Mouse (Mus musculus) T-cell, adult 2 months (primary cell): ENCODE data around the gene Enpp1.

ENCODE experiments used
- DNase-seq: peaks from one replicate; pipeline ENCODE4 v3.0.0; 2022; ENCODE audit warnings: low spot score

The Enpp1 gene

GRCm38 (mm10) chr10:24711480-24712366, at the start of gene Enpp1:
TSS of gene Enpp1 (minus strand) at chr10:24712159.
- peak; percentile 64 for DNase-seq

GRCm38 (mm10) chr10:24758326-24758915, 46.5 kb upstream of the Enpp1 start:
- peak; percentile 6 for DNase-seq

- DNase-seq = no peak
Measured at GRCm38 (mm10) chr10:24754874-24755540, 43.0 kb upstream of the Enpp1 start.

- peak; percentile 83 for DNase-seq
Measured at GRCm38 (mm10) chr10:24754251-24754835, 42.4 kb upstream of the Enpp1 start.

- DNase-seq = peak; percentile 66
Measured at GRCm38 (mm10) chr10:24753536-24754250, 41.7 kb upstream of the Enpp1 start.

- DNase-seq = no peak
Measured at GRCm38 (mm10) chr10:24742950-24743487, 31.1 kb upstream of the Enpp1 start.

- DNase-seq = no peak
Measured at GRCm38 (mm10) chr10:24741229-24742198, 29.6 kb upstream of the Enpp1 start.

GRCm38 (mm10) chr10:24739171-24739570, 27.2 kb upstream of the Enpp1 start:
- no peak for DNase-seq

GRCm38 (mm10) chr10:24738456-24738855, 26.5 kb upstream of the Enpp1 start:
- no peak for DNase-seq

- no peak for DNase-seq
Measured at GRCm38 (mm10) chr10:24735027-24735777, 23.2 kb upstream of the Enpp1 start.

GRCm38 (mm10) chr10:24727478-24727877, 15.5 kb upstream of the Enpp1 start:
- no peak for DNase-seq

- no peak for DNase-seq
Measured at GRCm38 (mm10) chr10:24725197-24725596, 13.2 kb upstream of the Enpp1 start.

GRCm38 (mm10) chr10:24721841-24722240, 9.9 kb upstream of the Enpp1 start:
- DNase-seq = no peak

- DNase-seq = no peak
Measured at GRCm38 (mm10) chr10:24719383-24719782, 7.4 kb upstream of the Enpp1 start.

GRCm38 (mm10) chr10:24718720-24719119, 6.8 kb upstream of the Enpp1 start:
- DNase-seq = no peak

- DNase-seq = no peak
Measured at GRCm38 (mm10) chr10:24718058-24718457, 6.1 kb upstream of the Enpp1 start.

- DNase-seq = no peak
Measured at GRCm38 (mm10) chr10:24716232-24716631, 4.3 kb upstream of the Enpp1 start.

GRCm38 (mm10) chr10:24712901-24713300, 942 bp upstream of the Enpp1 start:
- DNase-seq = no peak

GRCm38 (mm10) chr10:24712367-24712761, 405 bp upstream of the Enpp1 start:
- no peak for DNase-seq

- DNase-seq = no peak
Measured at GRCm38 (mm10) chr10:24711071-24711470, 888 bp downstream of the Enpp1 start.
